In genomic region chr11:21092621-21093020, GRCm38 (mm10) we compare ENCODE assay signal across 8 mouse cellular contexts. TPM values are rescaled to one million over a fixed set of nuclear protein-coding genes. Genes with fewer than 3 reads are reported as not detected.
A peak's percentile ranks its signal among the peaks of the same experiment; 100 is the strongest.
DNase-seq lines count a peak whose midpoint lies in the region; ATAC-seq and TF ChIP-seq lines count a peak whose summit lies in the region.

No protein-coding gene starts in this region.

- no peak for DNase-seq in lung, adult 18-20 months
- DNase-seq in hindbrain, postnatal 0 days (ENCODE audit: low spot score), result no peak
- DNase-seq in adrenal gland, adult 2 months, result no peak
- no peak for DNase-seq in layer of hippocampus, postnatal 36 days

- H3K27me3 ChIP-seq in lung, embryonic 15.5 days, result no peaks in the 10 kb centered on the region
- no peaks in the 10 kb centered on the region for H3K27me3 ChIP-seq in hindbrain, postnatal 0 days (ENCODE audit: insufficient read depth, low read length)
- H3K27me3 ChIP-seq in neural tube, embryonic 12.5 days (replicated peaks), result no peaks in the 10 kb centered on the region

- H3K9ac ChIP-seq in lung, embryonic 15.5 days, result peak overlapping the region; percentile 99
- H3K9ac ChIP-seq in hindbrain, postnatal 0 days (replicated peaks; ENCODE audit: low read length), result peak overlapping the region; percentile 96; the same call in 1 of the 2 replicates
- peak overlapping the region; percentile 98 for H3K9ac ChIP-seq in neural tube, embryonic 12.5 days

- no peaks in the 10 kb centered on the region for H3K9me3 ChIP-seq in lung, embryonic 15.5 days
- no peaks in the 10 kb centered on the region for H3K9me3 ChIP-seq in hindbrain, postnatal 0 days (ENCODE audit: low read length)
- H3K9me3 ChIP-seq in neural tube, embryonic 12.5 days, result no peaks in the 10 kb centered on the region

- WGBS in lung, embryonic 15.5 days, result 6% methylated on average over 7 of the region's 7 CpGs
- WGBS in hindbrain, postnatal 0 days, result 5% methylated on average over 7 of the region's 7 CpGs
- WGBS in neural tube, embryonic 12.5 days, result 10% methylated on average over 7 of the region's 7 CpGs

- no peak for TF ChIP-seq POLR2A in cortical plate, adult 2 months (IDR thresholded peaks at IDR 0.05; ENCODE audit: extremely low read depth, insufficient read depth, low read length)

- peak overlapping the region; percentile 93 for H3K4me3 ChIP-seq in lung, embryonic 15.5 days
- peak overlapping the region; percentile 96 for H3K4me3 ChIP-seq in cortical plate, adult 2 months (ENCODE audit: insufficient read depth, low read length)
- peak overlapping the region; percentile 74 for H3K4me3 ChIP-seq in hindbrain, postnatal 0 days (ENCODE audit: low read length)
- H3K4me3 ChIP-seq in neural tube, embryonic 12.5 days, result peak overlapping the region; percentile 94

- H3K27ac ChIP-seq in lung, embryonic 15.5 days, result no peak overlapping the region
- no peak overlapping the region for H3K27ac ChIP-seq in cortical plate, adult 2 months (ENCODE audit: insufficient read depth, low read length)
- H3K27ac ChIP-seq in hindbrain, postnatal 0 days, result no peak overlapping the region
- no peak overlapping the region for H3K27ac ChIP-seq in neural tube, embryonic 12.5 days

- peaks cover 17% of the 10 kb centered on the region for H3K4me1 ChIP-seq in lung, embryonic 15.5 days
- no peaks in the 10 kb centered on the region; the same call in 1 of the 2 replicates for H3K4me1 ChIP-seq in cortical plate, adult 2 months (ENCODE audit: control insufficient read depth, insufficient read depth, low read length)
- H3K4me1 ChIP-seq in hindbrain, postnatal 0 days (ENCODE audit: insufficient read depth, low read length), result peaks cover 6% of the 10 kb centered on the region; the same call in 1 of the 2 replicates
- peaks cover 13% of the 10 kb centered on the region for H3K4me1 ChIP-seq in neural tube, embryonic 12.5 days

- no peaks in the 10 kb centered on the region for H3K36me3 ChIP-seq in lung, embryonic 15.5 days
- no peaks in the 10 kb centered on the region for H3K36me3 ChIP-seq in hindbrain, postnatal 0 days (ENCODE audit: insufficient read depth, low read length)
- no peaks in the 10 kb centered on the region for H3K36me3 ChIP-seq in neural tube, embryonic 12.5 days

- no peak for TF ChIP-seq CTCF in cortical plate, adult 2 months (IDR thresholded peaks at IDR 0.05; ENCODE audit: extremely low read depth, insufficient read depth, low read length)
- TF ChIP-seq CTCF in hindbrain, postnatal 0 days (IDR thresholded peaks at IDR 0.05; ENCODE audit: low read depth), result no peak

- H3K4me2 ChIP-seq in lung, embryonic 15.5 days, result peak overlapping the region; percentile 53
- peak overlapping the region; percentile 59 for H3K4me2 ChIP-seq in hindbrain, postnatal 0 days (ENCODE audit: low read depth, low read length)
- peak overlapping the region; percentile 68 for H3K4me2 ChIP-seq in neural tube, embryonic 12.5 days (replicated peaks)

- no peak for ATAC-seq in lung, embryonic 15.5 days (ENCODE audit: borderline replicate concordance, extremely low read depth, low FRiP score, low TSS enrichment)
- ATAC-seq in hindbrain, postnatal 0 days, result no peak
- no peak for ATAC-seq in neural tube, embryonic 12.5 days (ENCODE audit: low FRiP score, low read depth)
- ATAC-seq in megakaryocyte-erythroid progenitor cell, adult 5-6 weeks (replicated peaks; ENCODE audit: low FRiP score, low TSS enrichment, poor library complexity, severe bottlenecking), result no peak

RNA-seq across cellular contexts. Expression of gene Peli1, which starts 1.5 kb away (rescaled TPM):
- 51.3 and 55.3 TPM in 2 replicates for polyA plus RNA-seq in lung, embryonic 15.5 days (2015; fragmentation: Nextera tagmentation; extraction: Ambion mirVana)
- polyA plus RNA-seq in cortical plate, adult 2 months (2012; rRNA removed), result 26.0 and 27.6 TPM in 2 replicates
- 38.1 and 41.2 TPM in 2 replicates for total RNA-seq in hindbrain, postnatal 0 days (2014; rRNA removed)
- 46.5 and 47.1 TPM in 2 replicates for polyA plus RNA-seq in hindbrain, postnatal 0 days (2015; fragmentation: Nextera tagmentation; extraction: Ambion mirVana)
- 109 and 110 TPM in 2 replicates for polyA plus RNA-seq in neural tube, embryonic 12.5 days (2016; fragmentation: Nextera tagmentation; extraction: Ambion mirVana)
- total RNA-seq in megakaryocyte-erythroid progenitor cell, adult 5-6 weeks (2014; fragmentation: Nextera tagmentation), result 12.7 and 15.2 TPM in 2 replicates
- total RNA-seq in megakaryocyte-erythroid progenitor cell, adult 5-6 weeks (2017), result 13.1 and 18.8 TPM in 2 replicates
- 10 to 100 TPM; 15.2 to 18.4 TPM for total RNA-seq in adrenal gland, adult 2 months (2021)
- polyA plus RNA-seq in adrenal gland, adult 2 months (2012; rRNA removed), result 17.1 and 22.8 TPM in 2 replicates
- total RNA-seq in layer of hippocampus, postnatal 36 days (2021), result 10 to 100 TPM; 46.9 to 52.6 TPM
